Mouse (Mus musculus) midbrain, embryonic 12.5 days (tissue): ENCODE results near the gene Teddm1a. TPM values are rescaled to one million over a fixed set of nuclear protein-coding genes. Genes with fewer than 3 reads are reported as not detected.
"Not testable (repeated sequence)": the region's sequence is repeated elsewhere in the genome, so short reads cannot be mapped to it uniquely, and the experiment has no call there.

Source experiments
- ATAC-seq: fragments of 200-750 bp; cut with Nextera tagmentation; 2 replicates; pipeline ENCODE4 v1.8.0; 2017; ENCODE audit warnings: low read depth, moderate TSS enrichment, moderate library complexity; ENCODE audit not compliant: low FRiP score
- H3K27ac ChIP-seq: fragments of 300-500 bp; sonication (generic); replicated peaks from 2 replicates; pipeline ENCODE4 v1.5.1; 2016; ENCODE audit warnings: mild to moderate bottlenecking
- H3K27me3 ChIP-seq: fragments of 300-500 bp; sonication (generic); 2 replicates; pipeline ENCODE4 v1.6.1; 2016; ENCODE audit warnings: mild to moderate bottlenecking
- H3K36me3 ChIP-seq: fragments of 300-500 bp; sonication (generic); 2 replicates; pipeline ENCODE4 v1.6.1; 2016
- H3K4me1 ChIP-seq: fragments of 300-500 bp; sonication (generic); 2 replicates; pipeline ENCODE4 v1.6.1; 2016
- H3K4me2 ChIP-seq: fragments of 300-500 bp; sonication (generic); replicated peaks from 2 replicates; pipeline ENCODE4 v1.6.1; 2016; ENCODE audit warnings: mild to moderate bottlenecking, moderate library complexity
- H3K4me3 ChIP-seq: fragments of 300-500 bp; sonication (generic); 2 replicates; pipeline ENCODE4 v1.5.1; 2016; ENCODE audit warnings: mild to moderate bottlenecking
- H3K9ac ChIP-seq: fragments of 300-500 bp; sonication (generic); replicated peaks from 2 replicates; pipeline ENCODE4 v1.6.1; 2016; ENCODE audit warnings: mild to moderate bottlenecking, moderate library complexity
- H3K9me3 ChIP-seq: fragments of 300-500 bp; sonication (generic); 2 replicates; pipeline ENCODE4 v1.6.1; 2016; ENCODE audit warnings: mild to moderate bottlenecking
- WGBS: fragments of 180-500 bp; shearing (Covaris S2); methylation state at CpG from one replicate; pipeline ENCODE4 v1.1.7; 2016; 5-methylcytosine and 5-hydroxymethylcytosine counted together
- polyA plus RNA-seq: library from polyadenylated mRNA; unstranded; fragments of >200 nt; fragmentation: Nextera tagmentation; extraction: Ambion mirVana; gene quantifications from 2 replicates; pipeline ENCODE4 v1.2.1, GENCODE M21; 2016

The Teddm1a gene
- polyA plus RNA-seq, result not detected in 2 replicates

DNA sequence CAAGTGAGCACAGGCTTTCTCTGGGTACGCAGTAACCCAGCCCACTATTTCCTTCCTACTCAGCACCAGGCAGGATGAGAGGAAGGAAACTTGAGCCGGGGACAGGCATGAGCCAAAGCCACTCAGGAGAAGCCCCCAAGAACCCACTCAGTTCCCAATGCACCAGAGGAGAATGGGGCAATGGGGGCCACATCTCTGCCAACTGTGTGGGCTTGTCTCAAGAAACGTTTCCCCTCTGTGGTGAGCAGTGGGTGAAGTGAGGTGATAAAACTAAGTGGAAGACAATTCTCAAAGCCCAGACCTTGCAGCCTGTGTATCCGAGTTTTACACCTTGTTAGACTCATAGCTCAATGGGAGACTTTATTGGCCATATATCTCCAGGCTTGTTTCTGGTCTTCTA, at the start of gene Teddm1a:
Gene Teddm1a (plus strand): TSS at position 301 of the 400 bp plus-strand sequence.
- ATAC-seq, result no peak
- Histone ChIP-seq H3K9ac (no peak within 1 kb of the TSS), H3K36me3 (no peaks in the 10 kb centered on the region), H3K4me2 (no peak within 1 kb of the TSS), H3K27ac (no peak within 1 kb of the TSS), H3K4me1 (0 out of 2 replicates have a peak, but pooled peaks cover 3% of the 10 kb centered on the region), H3K9me3 (no peaks in the 10 kb centered on the region), H3K27me3 (peaks cover 8% of the 10 kb centered on the region), H3K4me3 (no peak within 1 kb of the TSS)
- 83% methylated on average over 4 of the region's 4 CpGs for WGBS

DNA sequence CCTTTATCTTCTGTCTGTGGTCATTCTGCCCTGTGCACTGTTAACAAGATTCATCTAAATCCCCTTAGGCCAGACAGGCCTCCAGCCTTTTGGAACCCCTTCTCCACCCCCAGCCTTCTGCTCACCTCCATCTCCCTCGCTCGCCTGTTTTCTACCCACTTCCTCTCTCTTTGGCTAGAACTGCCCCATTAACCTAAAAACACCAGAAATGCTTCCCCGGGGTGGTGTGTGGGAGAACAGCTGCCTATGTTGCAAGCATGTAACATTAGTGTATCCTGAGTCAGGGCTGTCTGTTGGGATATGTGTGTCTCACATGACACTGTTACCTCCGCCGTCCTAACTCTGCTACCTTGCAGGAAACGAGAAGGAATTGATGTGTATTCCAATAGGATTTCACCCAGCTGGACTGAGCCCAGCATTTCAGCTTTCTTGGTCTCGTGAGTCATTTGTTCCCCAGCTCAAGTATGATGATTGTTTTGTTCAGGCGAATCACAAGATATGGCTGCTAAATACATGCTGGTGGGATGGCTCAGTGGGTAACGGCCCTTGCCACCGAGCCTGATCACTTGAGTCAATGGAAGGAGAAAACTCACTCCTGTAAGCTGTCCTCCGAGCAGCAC, 49.3 kb upstream of the Teddm1a start:
- Histone ChIP-seq H3K36me3 (no peaks in the 10 kb centered on the region), H3K9me3 (no peaks in the 10 kb centered on the region), H3K9ac (no peak overlapping the region), H3K27ac (no peak overlapping the region), H3K4me2 (no peak overlapping the region), H3K4me1 (no peaks in the 10 kb centered on the region), H3K27me3 (no peaks in the 10 kb centered on the region), H3K4me3 (no peak overlapping the region)
- no peak for ATAC-seq
- WGBS, result 90% methylated on average over 11 of the region's 11 CpGs

DNA sequence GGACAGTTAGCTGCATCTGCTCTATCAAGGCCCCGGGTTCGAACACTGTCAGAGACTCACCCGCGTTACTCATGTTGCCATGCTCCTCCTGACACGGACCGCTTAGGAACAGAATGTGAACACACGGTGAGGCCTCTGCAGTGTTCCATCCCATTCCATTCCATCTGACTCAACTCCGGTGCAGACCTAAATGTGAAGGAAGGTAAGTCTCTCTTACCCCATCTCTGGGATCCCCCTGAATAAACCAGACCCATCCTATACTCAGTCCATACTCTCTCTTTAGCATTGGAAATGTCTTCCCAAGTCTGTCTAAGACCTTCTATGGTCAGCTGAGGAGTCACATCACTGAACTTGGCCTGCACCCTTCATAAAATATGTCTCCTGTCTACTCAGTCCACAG, 47.5 kb upstream of the Teddm1a start, which contains the start of gene Rgsl1:
Gene Rgsl1 (minus strand): TSS at position 101 of the 400 bp plus-strand sequence.
- Histone ChIP-seq H3K9me3 (no peaks in the 10 kb centered on the region), H3K36me3 (no peaks in the 10 kb centered on the region), H3K4me2 (no peak within 1 kb of the TSS), H3K27ac (no peak within 1 kb of the TSS), H3K4me3 (no peak within 1 kb of the TSS), H3K4me1 (no peaks in the 10 kb centered on the region), H3K27me3 (no peaks in the 10 kb centered on the region), H3K9ac (no peak within 1 kb of the TSS)
- no peak for ATAC-seq
- 93% methylated on average over 8 of the region's 8 CpGs for WGBS

DNA sequence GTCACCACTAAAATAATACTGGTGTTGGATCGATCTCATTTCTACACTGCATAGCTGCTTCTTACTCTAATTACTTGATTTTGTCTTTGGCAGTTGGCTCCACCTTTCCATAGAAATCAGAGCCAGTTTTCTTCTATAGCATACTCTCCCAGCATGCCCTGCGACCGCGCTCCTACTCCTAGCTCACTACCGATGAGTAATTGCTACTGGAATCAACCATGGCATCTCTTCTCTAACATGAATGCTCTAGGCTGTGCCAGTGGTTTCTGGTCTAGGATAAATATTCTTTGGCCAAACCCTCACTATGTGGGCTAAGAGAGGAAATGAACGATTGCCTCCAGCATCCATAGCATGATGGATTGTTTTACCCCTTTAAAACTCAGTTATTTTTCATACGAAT, 45.1 kb upstream of the Teddm1a start:
- no peak overlapping the region for H3K4me3 ChIP-seq
- 93% methylated on average over 7 of the region's 7 CpGs for WGBS
- H3K36me3 ChIP-seq, result no peaks in the 10 kb centered on the region
- no peak overlapping the region for H3K27ac ChIP-seq
- no peak for ATAC-seq
- no peak overlapping the region for H3K4me2 ChIP-seq
- H3K4me1 ChIP-seq, result no peaks in the 10 kb centered on the region
- no peaks in the 10 kb centered on the region for H3K9me3 ChIP-seq
- H3K9ac ChIP-seq, result no peak overlapping the region
- no peaks in the 10 kb centered on the region for H3K27me3 ChIP-seq

DNA sequence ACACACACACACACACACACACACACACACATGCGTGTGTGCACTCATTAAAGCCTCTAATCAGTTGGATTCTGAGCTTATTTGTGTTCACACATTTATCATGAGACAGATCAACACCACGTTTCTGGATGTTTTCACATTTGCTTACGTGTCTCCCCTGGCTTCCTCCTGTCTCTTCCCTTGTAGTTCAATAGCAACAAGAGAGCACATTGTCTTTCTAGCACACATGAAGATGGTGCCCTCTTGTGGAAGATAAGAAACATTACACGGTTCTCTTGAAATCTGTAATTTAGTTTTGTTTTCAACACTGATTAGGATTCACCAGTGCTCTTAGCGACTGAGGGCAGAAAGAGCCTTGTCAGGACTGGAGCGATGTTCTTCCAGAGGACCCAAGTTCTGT, 44.7 kb upstream of the Teddm1a start:
- no peak overlapping the region for H3K9ac ChIP-seq
- no peak for ATAC-seq
- no peak overlapping the region for H3K4me2 ChIP-seq
- no peaks in the 10 kb centered on the region for H3K9me3 ChIP-seq
- WGBS, result 37% methylated on average over 6 of the region's 6 CpGs
- H3K27me3 ChIP-seq, result no peaks in the 10 kb centered on the region
- H3K27ac ChIP-seq, result no peak overlapping the region
- no peak overlapping the region for H3K4me3 ChIP-seq
- H3K36me3 ChIP-seq, result no peaks in the 10 kb centered on the region
- no peaks in the 10 kb centered on the region for H3K4me1 ChIP-seq

DNA sequence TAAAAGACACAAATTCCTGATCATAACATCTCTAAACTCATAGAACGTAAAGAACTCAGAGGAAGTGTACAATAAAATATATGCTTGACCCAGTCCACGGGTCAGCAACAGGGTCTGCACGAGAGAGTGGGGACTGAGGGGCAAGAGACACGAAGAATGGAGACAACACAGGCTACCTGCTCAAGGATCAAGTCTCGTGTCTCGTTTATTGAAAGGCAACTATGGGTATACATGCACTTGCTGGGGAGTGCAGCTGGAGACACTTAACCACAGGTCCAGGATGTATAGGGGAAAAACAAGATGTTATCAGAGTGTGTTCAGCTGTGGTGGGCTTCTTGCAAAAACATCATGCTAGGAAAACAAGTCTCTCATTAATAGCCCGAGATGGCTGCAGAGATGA, 38.8 kb upstream of the Teddm1a start:
- not testable (repeated sequence) for H3K4me3 ChIP-seq, H3K4me1 ChIP-seq, H3K4me2 ChIP-seq, ATAC-seq, H3K9ac ChIP-seq, H3K27ac ChIP-seq, H3K27me3 ChIP-seq, H3K36me3 ChIP-seq, H3K9me3 ChIP-seq
- 83% methylated on average over 7 of the region's 7 CpGs for WGBS

DNA sequence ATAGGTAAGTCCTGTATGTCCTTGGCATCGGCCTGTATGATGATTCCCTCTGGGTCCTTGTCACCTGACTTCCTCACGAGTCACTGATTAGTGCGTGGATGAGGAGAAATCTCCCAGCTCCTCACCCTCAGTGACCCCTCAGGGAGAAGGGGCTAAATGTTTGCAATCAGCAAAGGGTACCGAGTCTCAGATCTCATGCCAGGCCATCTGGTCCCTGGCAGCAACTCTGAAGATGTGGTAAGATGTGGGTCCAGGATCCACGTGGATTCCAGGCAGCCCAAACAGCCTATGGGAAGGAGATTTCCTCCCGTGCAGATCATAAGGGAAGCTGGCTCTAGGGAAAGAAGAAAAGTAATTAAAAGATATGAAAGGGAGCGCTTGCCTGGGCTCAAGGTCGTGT, 35.6 kb upstream of the Teddm1a start:
- ATAC-seq, result no peak
- Histone ChIP-seq H3K4me2 (no peak overlapping the region), H3K9me3 (no peaks in the 10 kb centered on the region), H3K27ac (no peak overlapping the region), H3K9ac (no peak overlapping the region), H3K36me3 (no peaks in the 10 kb centered on the region), H3K27me3 (no peaks in the 10 kb centered on the region), H3K4me3 (no peak overlapping the region), H3K4me1 (no peaks in the 10 kb centered on the region)
- WGBS, result 81% methylated on average over 8 of the region's 8 CpGs

DNA sequence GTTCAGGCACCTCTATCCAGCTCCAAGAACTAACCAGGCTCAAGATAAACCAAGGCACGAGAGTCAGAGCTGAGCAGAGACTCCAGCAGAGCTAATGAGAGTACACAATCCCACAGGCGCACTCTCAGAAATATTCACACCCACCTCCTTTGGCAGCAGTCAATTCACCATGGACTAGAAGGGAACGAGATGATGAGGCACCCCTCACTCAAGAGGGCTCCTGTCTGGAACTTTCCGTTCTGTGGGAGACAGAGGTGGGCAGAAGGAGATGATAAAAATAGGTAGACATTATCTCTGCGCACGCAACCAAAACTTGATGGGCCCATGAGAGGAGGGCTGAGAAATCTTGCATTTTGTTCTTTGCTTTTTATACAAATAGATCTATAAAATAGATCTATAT, 17.5 kb upstream of the Teddm1a start, which contains the start of gene Teddm1b:
Gene Teddm1b (plus strand): TSS at position 301 of the 400 bp plus-strand sequence.
- H3K27ac ChIP-seq, result no peak within 1 kb of the TSS
- H3K36me3 ChIP-seq, result no peaks in the 10 kb centered on the region
- no peak within 1 kb of the TSS for H3K9ac ChIP-seq
- H3K4me3 ChIP-seq, result no peak within 1 kb of the TSS
- no peak within 1 kb of the TSS for H3K4me2 ChIP-seq
- no peaks in the 10 kb centered on the region for H3K9me3 ChIP-seq
- ATAC-seq, result no peak
- WGBS, result 91% methylated on average over 6 of the region's 6 CpGs
- H3K4me1 ChIP-seq, result no peaks in the 10 kb centered on the region
- no peaks in the 10 kb centered on the region for H3K27me3 ChIP-seq

DNA sequence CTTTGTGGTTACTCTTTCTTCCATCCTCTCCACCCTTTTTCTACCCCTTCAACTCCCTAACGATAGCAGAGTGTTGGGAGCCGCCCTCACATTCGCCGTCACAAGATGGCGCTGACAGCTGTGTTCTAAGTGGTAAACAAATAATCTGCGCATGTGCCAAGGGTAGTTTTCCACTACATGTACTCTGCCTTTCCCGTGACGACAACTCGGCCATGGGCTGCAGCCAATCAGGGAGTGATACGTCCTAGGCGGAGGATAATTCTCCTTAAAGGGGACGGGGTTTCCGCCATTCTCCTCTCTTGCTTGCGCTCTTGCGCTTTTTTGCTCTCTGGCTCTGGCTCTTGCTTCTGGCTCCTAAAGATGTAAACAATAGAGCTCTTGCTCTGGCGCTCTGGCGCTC, 11.2 kb upstream of the Teddm1a start:
- not testable (repeated sequence) for H3K4me1 ChIP-seq, H3K27ac ChIP-seq, H3K9me3 ChIP-seq, ATAC-seq, H3K4me2 ChIP-seq, H3K36me3 ChIP-seq, H3K9ac ChIP-seq, H3K27me3 ChIP-seq, H3K4me3 ChIP-seq
- 96% methylated on average over 17 of the region's 17 CpGs for WGBS

DNA sequence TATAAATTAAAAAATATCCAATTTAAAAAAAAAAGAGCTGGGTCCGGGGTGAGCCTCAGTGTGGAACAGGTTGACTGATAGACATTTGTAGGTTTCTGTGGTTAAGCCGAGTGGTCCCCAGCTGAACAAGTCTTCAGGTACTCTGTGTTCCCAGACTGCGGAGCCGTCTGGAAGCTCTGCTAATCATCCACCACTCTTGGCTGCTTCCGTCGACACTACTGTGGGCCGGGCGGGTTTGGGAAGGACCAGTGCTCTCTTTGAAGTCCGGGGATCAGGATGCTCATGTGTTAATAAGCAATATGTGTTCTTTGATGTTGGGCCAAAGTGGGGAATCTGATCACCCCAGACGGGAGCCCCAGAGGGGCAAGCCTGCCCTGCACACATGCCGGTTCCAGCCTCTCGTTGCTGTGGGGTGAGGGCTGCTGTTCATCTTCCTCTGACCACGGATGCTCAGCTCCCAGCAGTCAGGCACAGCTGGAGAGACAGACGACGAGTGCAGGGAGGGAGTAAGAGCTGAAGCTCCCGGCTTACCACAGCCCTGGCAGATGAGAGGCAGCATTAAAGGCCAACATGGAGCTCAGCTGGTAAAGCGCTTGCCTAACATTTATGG, 5.4 kb upstream of the Teddm1a start:
- 34% methylated on average over 17 of the region's 17 CpGs for WGBS
- H3K9ac ChIP-seq, result no peak overlapping the region
- no peaks in the 10 kb centered on the region for H3K36me3 ChIP-seq
- H3K9me3 ChIP-seq, result no peaks in the 10 kb centered on the region
- 0 out of 2 replicates have a peak, but pooled peaks cover 3% of the 10 kb centered on the region for H3K4me1 ChIP-seq
- H3K4me3 ChIP-seq, result no peak overlapping the region
- no peaks in the 10 kb centered on the region for H3K27me3 ChIP-seq
- H3K27ac ChIP-seq, result 0 out of 2 replicates have a peak overlapping the region, but pooled peaks have one; percentile 10
- peak; percentile 52; the same call in 1 of the 2 replicates for ATAC-seq
- H3K4me2 ChIP-seq, result no peak overlapping the region

DNA sequence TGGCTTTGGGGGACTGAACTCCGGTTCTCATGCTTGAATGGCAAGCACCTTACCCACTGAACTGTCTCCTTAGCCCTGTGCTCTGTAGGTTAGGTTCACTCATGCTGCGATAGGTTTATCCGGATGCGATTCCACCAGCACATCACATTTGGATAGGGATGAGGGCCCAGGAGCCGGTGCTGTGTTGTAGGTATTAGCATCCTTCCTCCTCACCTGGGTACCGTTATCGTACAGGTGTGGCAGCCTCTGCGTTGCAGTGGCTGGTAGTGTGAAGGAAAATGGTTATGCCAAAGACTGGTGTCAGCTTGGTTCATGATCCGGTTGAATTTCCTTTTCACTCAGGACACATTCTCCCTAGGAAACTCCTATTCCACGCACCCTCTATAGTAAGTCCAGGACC, 1.4 kb upstream of the Teddm1a start:
- H3K9ac ChIP-seq, result no peak overlapping the region
- H3K27me3 ChIP-seq, result peaks cover 5% of the 10 kb centered on the region; the same call in 1 of the 2 replicates
- H3K4me2 ChIP-seq, result no peak overlapping the region
- no peak overlapping the region for H3K27ac ChIP-seq
- no peak for ATAC-seq
- WGBS, result 93% methylated on average over 10 of the region's 10 CpGs
- no peaks in the 10 kb centered on the region for H3K9me3 ChIP-seq
- no peaks in the 10 kb centered on the region for H3K36me3 ChIP-seq
- no peak overlapping the region for H3K4me3 ChIP-seq
- H3K4me1 ChIP-seq, result 0 out of 2 replicates have a peak, but pooled peaks cover 4% of the 10 kb centered on the region

DNA sequence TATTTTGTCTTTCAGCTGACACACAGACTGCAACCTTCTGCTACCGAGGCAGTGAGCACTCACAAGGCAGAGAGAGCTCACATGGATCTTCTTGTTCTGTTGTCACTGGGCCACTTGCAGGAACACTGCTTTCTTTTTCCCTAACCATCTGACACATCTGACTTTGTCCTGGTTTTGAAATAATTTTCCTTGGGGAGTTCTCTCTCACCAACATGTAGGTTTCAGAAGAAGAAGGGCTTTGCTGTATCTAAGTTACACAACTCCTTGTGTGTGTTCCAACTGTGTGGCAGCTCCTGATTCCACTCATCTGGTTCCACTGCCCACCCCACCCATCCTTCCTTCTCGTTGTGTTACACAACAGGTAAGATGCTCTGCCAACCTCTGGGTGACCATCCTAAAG, 2.2 kb downstream of the Teddm1a start:
- H3K9me3 ChIP-seq, result no peaks in the 10 kb centered on the region
- 0 out of 2 replicates have a peak, but pooled peaks cover 5% of the 10 kb centered on the region for H3K4me1 ChIP-seq
- 75% methylated on average over 2 of the region's 2 CpGs for WGBS
- no peak overlapping the region for H3K4me3 ChIP-seq
- no peaks in the 10 kb centered on the region for H3K36me3 ChIP-seq
- no peak for ATAC-seq
- H3K9ac ChIP-seq, result no peak overlapping the region
- H3K27me3 ChIP-seq, result peaks cover 23% of the 10 kb centered on the region
- no peak overlapping the region for H3K4me2 ChIP-seq
- H3K27ac ChIP-seq, result no peak overlapping the region
